Mouse (Mus musculus) liver, adult 2 months (tissue): ENCODE results near the gene Myo1f.

Source experiments
- CTCF ChIP-seq: fragments of 200-500 bp; IDR thresholded peaks from 2 replicates; pipeline ENCODE4 v1.5.1; 2011; ENCODE audit warnings: low read depth, low read length, control low read depth
- POLR2A ChIP-seq: fragments of 200-500 bp; IDR thresholded peaks from 2 replicates; pipeline ENCODE4 v1.6.1; 2011; ENCODE audit warnings: low read length, control low read depth; ENCODE audit not compliant: insufficient read depth; ENCODE audit errors: extremely low read depth

DNA sequence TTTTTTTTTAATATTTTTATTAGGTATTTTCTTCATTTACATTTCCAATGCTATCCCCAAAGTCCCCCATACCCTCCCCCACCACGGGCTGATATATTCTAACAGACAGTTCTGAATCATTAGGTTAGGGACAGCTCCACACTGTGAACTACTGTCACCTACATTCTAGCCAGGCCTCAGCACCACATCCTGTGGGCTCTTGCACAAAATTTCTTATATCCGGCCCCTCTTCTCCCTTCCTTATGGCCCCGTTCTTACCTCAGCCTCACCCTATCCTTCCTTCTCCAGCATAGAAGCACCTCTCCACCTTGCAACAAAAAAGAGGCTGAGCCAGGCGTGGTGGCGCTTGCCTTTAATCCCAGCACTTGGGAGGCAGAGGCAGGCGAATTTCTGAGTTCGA, 55.0 kb downstream of the Myo1f start:
- TF ChIP-seq CTCF (no peak), POLR2A (no peak)
